Mouse (Mus musculus): ENCODE measurements around the gene Cby3.

Cby3 gene

GRCm38 (mm10) chr11:50388217-50388929, 34.1 kb downstream of the Cby3 start:
- no peak for DNase-seq (ENCODE audit: inconsistent ontology term)

GRCm38 (mm10) chr11:50389011-50389410, 34.7 kb downstream of the Cby3 start:
- DNase-seq (ENCODE audit: inconsistent ontology term), result no peak

GRCm38 (mm10) chr11:50389616-50390015, 35.4 kb downstream of the Cby3 start:
- no peak for DNase-seq (ENCODE audit: inconsistent ontology term)

GRCm38 (mm10) chr11:50391272-50391960, 37.2 kb downstream of the Cby3 start:
- no peak for DNase-seq (ENCODE audit: inconsistent ontology term)

GRCm38 (mm10) chr11:50393306-50393705, 39.0 kb downstream of the Cby3 start:
- no peak for DNase-seq (ENCODE audit: inconsistent ontology term)

- DNase-seq (ENCODE audit: inconsistent ontology term), result no peak
These were observed 40.5 kb downstream of the Cby3 start for GRCm38 (mm10) chr11:50394731-50395130.

- DNase-seq (ENCODE audit: inconsistent ontology term), result no peak
These were observed 42.6 kb downstream of the Cby3 start for GRCm38 (mm10) chr11:50396766-50397307.

- DNase-seq (ENCODE audit: inconsistent ontology term), result no peak
These were observed 43.1 kb downstream of the Cby3 start for GRCm38 (mm10) chr11:50397316-50397715.

- DNase-seq (ENCODE audit: inconsistent ontology term), result no peak
These were observed 44.5 kb downstream of the Cby3 start for GRCm38 (mm10) chr11:50398803-50399202.

GRCm38 (mm10) chr11:50402481-50402880, 48.2 kb downstream of the Cby3 start:
- DNase-seq (ENCODE audit: inconsistent ontology term), result no peak

- DNase-seq (ENCODE audit: inconsistent ontology term), result peak; percentile 83
These were observed 49.2 kb downstream of the Cby3 start for GRCm38 (mm10) chr11:50403367-50404014.

GRCm38 (mm10) chr11:50407235-50407634, 53.0 kb downstream of the Cby3 start:
- DNase-seq (ENCODE audit: inconsistent ontology term), result no peak
